Mouse (Mus musculus) CD8-positive naive resting alpha-beta T cell, adult 2 months (primary cell): Measurements from ENCODE around the gene Acin1.

Experiments used
- DNase-seq, 2 experiments: peaks; one replicate each; pipeline ENCODE4 v3.0.0; 2022; ENCODE audit warnings: low read depth in 2 of 2, low spot score in 2 of 2

Gene Acin1

GRCm38 (mm10) chr14:54610648-54611047 lies 76.1 kb downstream of the Acin1 start:
- DNase-seq = no peak

GRCm38 (mm10) chr14:54609962-54610361 lies 76.8 kb downstream of the Acin1 start:
- DNase-seq = peak in 1 of 2 experiments; percentile 32

DNA sequence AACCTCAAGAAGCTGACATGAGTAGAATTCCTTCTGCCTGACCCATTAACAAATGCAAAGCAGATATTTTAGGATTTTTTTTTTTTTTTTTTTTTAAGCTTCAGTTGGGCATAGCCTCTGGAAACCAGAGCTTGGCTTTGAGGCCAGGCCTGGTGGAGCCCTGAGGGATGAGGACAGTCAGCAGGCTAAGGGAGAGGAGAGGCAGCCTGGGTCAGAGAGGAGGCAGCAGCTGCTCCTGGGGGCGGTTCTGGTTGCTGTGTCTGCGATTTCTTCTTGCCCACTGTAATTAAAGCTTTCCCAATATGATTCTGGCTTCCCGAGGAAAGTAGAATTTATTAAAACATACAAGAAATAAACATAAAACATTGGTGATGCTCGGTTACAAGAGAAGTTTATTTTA lies 77.5 kb downstream of the Acin1 start:
- DNase-seq = no peak

GRCm38 (mm10) chr14:54607226-54607625 lies 79.5 kb downstream of the Acin1 start:
- no peak for DNase-seq

DNA sequence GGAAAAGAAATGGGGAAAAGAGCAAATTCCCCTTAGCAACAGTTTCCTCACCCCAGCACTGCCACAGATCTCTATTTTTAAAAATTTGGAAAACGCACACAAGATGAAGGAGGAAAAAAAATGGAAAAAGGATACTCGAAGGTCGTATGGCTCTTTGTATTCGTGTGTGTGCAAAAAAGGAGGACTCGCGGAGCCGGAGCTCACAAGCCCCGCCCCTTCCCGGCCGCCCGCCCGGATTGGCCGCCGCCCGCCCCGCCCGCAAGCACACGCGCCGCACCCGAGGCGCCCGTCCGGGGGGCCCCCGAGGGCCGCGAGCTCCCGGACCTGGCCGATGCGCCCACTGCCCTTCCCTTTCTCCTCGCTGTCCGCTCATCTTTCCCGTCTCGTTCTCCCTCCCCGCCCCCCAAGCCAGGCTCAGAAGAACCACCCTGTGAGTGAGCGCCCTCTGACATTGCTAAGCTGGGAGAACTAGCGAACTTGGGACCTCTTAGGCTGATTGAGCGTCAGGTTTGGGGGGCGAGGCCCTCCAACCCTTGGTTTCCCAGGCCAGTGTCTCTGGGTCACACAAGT lies 80.9 kb downstream of the Acin1 start, which contains the start of gene 4931414P19Rik:
Gene 4931414P19Rik (minus strand): TSS at position 242 of the 570 bp plus-strand sequence.
- DNase-seq = peak; percentile 25 to 57

DNA sequence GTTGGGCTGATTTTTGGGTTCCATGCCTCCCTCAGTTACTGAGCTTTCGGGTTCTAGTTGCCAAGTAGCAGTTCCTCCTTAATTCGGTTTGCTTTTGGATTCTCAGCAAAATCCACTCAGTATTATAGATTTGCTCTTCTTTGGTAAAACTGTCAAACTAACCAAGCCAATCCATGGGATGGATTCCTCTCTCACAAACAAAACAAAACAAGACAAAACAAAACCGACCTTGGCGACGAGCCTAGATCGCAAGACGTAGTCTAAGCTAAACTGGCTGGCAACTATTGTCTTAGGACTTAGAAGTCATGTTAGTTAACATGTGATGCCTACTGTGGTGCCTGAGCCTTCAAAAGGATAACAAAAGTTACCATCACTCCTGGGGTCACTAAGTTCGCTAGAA lies 83.0 kb downstream of the Acin1 start:
- no peak for DNase-seq

GRCm38 (mm10) chr14:54603038-54603654 lies 83.6 kb downstream of the Acin1 start:
- DNase-seq = peak; percentile 90 to 92

DNA sequence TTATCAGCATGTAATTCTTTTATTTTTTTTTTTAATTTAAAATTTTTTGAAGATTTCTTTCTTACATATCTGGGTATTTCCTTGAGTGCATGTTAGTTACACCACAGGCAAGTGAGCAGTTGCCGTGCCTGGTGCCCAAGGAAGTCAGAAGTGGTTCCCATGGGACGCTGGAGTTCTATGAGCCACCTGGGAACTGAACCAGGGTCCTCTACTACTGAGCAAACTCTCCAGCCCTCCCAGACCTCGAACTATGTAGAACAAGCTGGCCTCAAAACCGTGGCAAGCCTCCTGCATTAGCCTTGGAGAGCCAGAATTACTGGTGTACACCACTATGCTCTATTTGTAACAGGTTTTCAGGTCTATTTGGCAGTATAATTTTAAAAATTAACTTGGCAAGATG lies 84.1 kb downstream of the Acin1 start:
- peak in 1 of 2 experiments; percentile 8 for DNase-seq

- DNase-seq = no peak
These were observed 85.1 kb downstream of the Acin1 start for GRCm38 (mm10) chr14:54601601-54602000.

DNA sequence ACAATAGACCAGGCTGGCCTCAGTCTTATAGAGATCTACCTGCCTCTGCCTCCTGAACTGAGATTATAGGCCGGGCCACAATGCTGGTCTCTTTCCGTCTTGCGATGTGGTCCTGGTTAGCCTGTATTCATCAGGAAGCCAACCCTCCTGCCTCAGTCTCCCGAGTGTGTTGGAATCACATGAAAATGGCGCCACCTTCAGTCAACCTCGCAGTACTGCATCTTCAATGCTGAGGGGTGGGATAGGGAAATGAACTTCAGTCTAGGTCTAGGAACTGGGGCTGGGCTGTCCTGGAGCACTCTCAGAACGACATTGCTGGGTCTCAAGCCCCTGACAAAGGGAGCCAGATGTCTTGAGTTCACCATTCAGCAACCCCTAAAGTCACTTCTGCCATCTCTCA lies 89.6 kb downstream of the Acin1 start:
- no peak for DNase-seq

DNA sequence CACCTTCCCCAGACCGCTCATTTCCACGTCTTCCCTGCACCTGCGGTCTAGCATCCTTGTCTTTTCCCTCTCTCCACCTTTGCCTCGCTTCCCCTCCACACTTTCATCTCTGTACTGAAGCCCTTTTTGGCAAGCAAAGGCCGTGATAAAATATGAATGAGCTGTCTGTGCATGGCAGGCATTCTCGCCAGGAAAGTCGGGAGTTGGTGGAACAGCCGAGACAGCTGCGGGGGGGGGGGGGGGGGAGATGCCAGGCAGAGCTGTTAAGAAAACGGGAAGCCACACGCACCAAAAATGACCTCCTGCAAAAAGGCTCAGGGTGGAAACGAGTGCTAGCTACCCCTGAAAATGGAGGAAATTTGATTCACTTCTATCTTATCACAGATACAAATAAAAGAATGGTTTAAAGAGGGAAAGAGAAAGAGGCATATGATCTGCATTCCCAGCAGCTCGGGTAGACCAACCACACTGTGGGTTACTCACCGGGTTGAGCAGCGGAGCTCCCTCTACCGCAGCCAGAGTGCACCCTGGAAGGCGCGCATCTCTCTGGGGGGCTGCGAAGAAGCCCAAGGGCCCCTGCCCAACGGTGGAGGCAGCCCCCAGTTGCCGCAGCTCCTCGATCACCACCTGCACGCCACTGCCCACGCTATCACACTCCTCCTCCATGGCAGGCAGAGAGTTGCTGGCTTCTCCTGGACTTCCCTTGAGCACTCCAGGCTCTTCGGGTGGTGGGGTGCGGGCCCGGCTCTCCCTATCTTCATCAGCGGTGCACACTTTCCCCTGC lies 91.9 kb downstream of the Acin1 start:
- no peak for DNase-seq

DNA sequence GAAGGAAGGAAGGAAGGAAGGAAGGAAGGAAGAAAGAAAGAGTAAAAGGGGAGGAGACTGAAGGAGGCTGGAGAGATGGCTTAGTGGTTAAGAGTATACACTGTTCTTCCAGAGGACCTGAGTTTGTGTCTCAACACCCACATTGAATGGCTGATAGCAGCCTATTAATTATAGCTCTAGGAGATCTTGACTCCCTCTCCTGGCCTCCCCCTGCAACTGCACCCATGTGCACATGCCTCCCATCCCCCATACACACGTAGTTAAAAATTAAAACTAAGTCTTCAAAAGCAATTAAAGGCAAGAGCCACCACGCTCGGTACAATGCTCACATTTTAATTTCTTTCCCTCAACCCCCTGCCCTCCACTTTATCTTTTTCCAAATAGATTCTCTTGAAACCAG lies 92.7 kb downstream of the Acin1 start:
- no peak for DNase-seq

DNA sequence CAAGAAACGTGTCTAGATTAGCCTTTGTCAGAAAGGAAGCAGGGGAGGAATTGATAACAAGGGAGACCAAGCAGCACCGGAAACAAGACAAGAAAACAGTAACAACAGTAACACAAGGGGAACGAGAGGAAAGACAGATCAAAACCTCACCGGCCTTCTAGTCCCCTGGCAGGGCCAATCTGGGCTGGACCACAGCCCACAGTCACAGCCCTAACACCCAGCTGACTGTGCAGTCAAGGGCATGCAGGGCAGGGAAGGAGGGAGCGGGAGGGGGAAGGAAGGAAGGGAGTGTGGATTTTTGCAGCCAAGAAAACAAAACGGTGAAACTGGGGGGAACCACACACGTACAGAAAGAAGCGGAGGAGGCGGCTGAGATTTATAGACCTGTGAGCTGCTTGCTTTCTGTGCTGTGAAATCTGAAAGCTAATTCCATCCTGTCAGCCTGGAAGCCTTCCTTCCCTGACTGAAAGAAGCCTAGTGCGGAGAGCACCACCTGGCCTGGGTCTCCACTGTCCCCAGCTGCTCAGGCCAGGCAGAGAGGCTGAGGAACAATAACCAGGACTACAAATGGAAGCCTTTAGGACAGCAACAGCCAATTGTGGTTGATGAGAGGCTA lies 94.3 kb downstream of the Acin1 start:
- DNase-seq = no peak
